Mouse (Mus musculus) monocyte, adult 5-6 weeks (primary cell): Measurements from ENCODE around the gene Txlng. TPM values are rescaled to one million over a fixed set of nuclear protein-coding genes. Genes with fewer than 3 reads are reported as not detected.

ENCODE experiments used
- ATAC-seq: fragments of 153-309, 156-312 bp; replicated peaks from 2 replicates; pipeline ENCODE4 v1.8.0; 2017; ENCODE audit warnings: mild to moderate bottlenecking; ENCODE audit not compliant: low TSS enrichment, insufficient number of reproducible peaks, severe bottlenecking, poor library complexity, low FRiP score
- total RNA-seq: library from RNA; stranded (forward); fragments of 200-1000, 200-491, 200-594 nt; gene quantifications from 3 replicates; pipeline ENCODE4 v1.2.3, GENCODE M21; 2017

Gene Txlng
- total RNA-seq, 1 experiment from 2014 or later, result 37.4 TPM

- no peak for ATAC-seq
These were observed 67.4 kb downstream of the Txlng start for GRCm38 (mm10) chrX:162761716-162762395.

GRCm38 (mm10) chrX:162760958-162761515 is 68.2 kb downstream of the Txlng start:
- ATAC-seq, result no peak

- ATAC-seq, result peak; percentile 95
These were observed 68.9 kb downstream of the Txlng start, which contains the start of gene Rbbp7 for GRCm38 (mm10) chrX:162760115-162760942. Rbbp7 (plus strand) TSS chrX:162760402.

- ATAC-seq, result peak; percentile 10; the same call in 1 of the 2 replicates
These were observed 69.8 kb downstream of the Txlng start for GRCm38 (mm10) chrX:162759251-162760114.

GRCm38 (mm10) chrX:162756058-162756457 is 73.2 kb downstream of the Txlng start:
- ATAC-seq, result no peak

- ATAC-seq, result no peak
These were observed 74.9 kb downstream of the Txlng start for GRCm38 (mm10) chrX:162754314-162754713.

GRCm38 (mm10) chrX:162752418-162752817 is 76.8 kb downstream of the Txlng start:
- no peak for ATAC-seq

GRCm38 (mm10) chrX:162748696-162749420 is 80.4 kb downstream of the Txlng start:
- no peak for ATAC-seq

- no peak for ATAC-seq
These were observed 93.1 kb downstream of the Txlng start for GRCm38 (mm10) chrX:162736140-162736659.

- peak; percentile 68 for ATAC-seq
These were observed 94.0 kb downstream of the Txlng start for GRCm38 (mm10) chrX:162734997-162735929.

GRCm38 (mm10) chrX:162730031-162730430 is 99.2 kb downstream of the Txlng start:
- no peak for ATAC-seq

Other genes with a start within 250 kb of the Txlng start
- gene Reps2, start 185.8 kb downstream of the Txlng start, total RNA-seq, result 3.7 to 13.7 TPM in 2 of 3 replicates, not detected in the other
- gene Rbbp7, start 69.1 kb downstream of the Txlng start, total RNA-seq, result 77.8 to 130 TPM (median 129 TPM) in 3 replicates
- gene Syap1, start 59.0 kb upstream of the Txlng start, total RNA-seq, result 116 to 144 TPM (median 135 TPM) in 3 replicates
- 94.2 to 133 TPM (median 113 TPM) in 3 replicates for gene Ctps2, start 71.8 kb upstream of the Txlng start, total RNA-seq
- not detected in 3 replicates for gene S100g, start 135.1 kb upstream of the Txlng start, total RNA-seq